Mouse (Mus musculus): Measurements from ENCODE around the gene Fbxo40.

DNA sequence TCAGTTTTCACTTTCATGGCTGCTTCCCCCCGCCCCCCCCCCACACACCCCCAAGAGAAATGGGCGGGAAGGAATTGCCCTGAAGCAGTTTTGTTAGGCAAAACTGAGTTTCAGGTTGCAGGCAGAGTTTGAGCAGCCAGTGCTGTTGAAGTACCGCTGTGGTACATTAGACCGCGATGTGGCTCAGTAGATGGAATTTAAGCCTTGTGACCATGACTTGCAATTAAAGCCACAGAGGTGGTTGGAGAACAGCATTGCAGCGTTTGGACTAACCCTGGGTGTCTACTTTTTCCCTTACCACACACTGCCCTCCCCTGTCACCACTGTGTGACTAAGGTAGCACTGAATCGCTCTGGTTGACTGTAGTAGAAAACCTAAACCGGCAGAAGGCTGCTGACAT is 774 bp downstream of the Fbxo40 start:
- TF ChIP-seq FLI1 (IDR thresholded peaks at IDR 0.05; ENCODE audit: low read length): no peak
- TF ChIP-seq GATA1 (IDR thresholded peaks at IDR 0.05; ENCODE audit: borderline replicate concordance, low read length): no peak

Data from megakaryocyte, embryonic 14.5 days (primary cell).